Mouse (Mus musculus) midbrain, embryonic 11.5 days (tissue): ENCODE measurements at regions not wholly inside any gene's neighbourhood (a gene's known extent, or its start where the extent isn't known, plus 50 kb on each side); places are given as distances from the start of the nearest gene placed in this dataset.

Experiments
- ATAC-seq: fragments of 200-750 bp; cut with Nextera tagmentation; 2 replicates; pipeline ENCODE4 v1.8.0; 2017; ENCODE audit warnings: moderate TSS enrichment, moderate library complexity; ENCODE audit not compliant: low FRiP score
- DNase-seq: peaks from one replicate; pipeline ENCODE4 v3.0.0; 2015; ENCODE audit warnings: low spot score; ENCODE audit errors: missing footprints
- H3K27ac ChIP-seq: fragments of 300-500 bp; sonication (generic); 2 replicates; pipeline ENCODE4 v1.5.1; 2014; ENCODE audit warnings: low read depth, low read length
- H3K27me3 ChIP-seq: fragments of 300-500 bp; sonication (generic); 2 replicates; pipeline ENCODE4 v1.6.1; 2014; ENCODE audit warnings: mild to moderate bottlenecking, low read length, moderate library complexity, mixed read lengths; ENCODE audit not compliant: control insufficient read depth, insufficient read depth
- H3K36me3 ChIP-seq: fragments of 300-500 bp; sonication (generic); 2 replicates; pipeline ENCODE4 v1.6.1; 2014; ENCODE audit warnings: mild to moderate bottlenecking, low read length, moderate library complexity, mixed read lengths; ENCODE audit not compliant: control insufficient read depth, insufficient read depth
- H3K4me1 ChIP-seq: fragments of 300-500 bp; sonication (generic); 2 replicates; pipeline ENCODE4 v1.6.1; 2014; ENCODE audit warnings: low read length; ENCODE audit not compliant: control insufficient read depth, insufficient read depth
- H3K4me2 ChIP-seq: fragments of 300-500 bp; sonication (generic); 2 replicates; pipeline ENCODE4 v1.6.1; 2014; ENCODE audit warnings: mild to moderate bottlenecking, moderate library complexity
- H3K4me3 ChIP-seq: fragments of 300-500 bp; sonication (generic); 2 replicates; pipeline ENCODE4 v1.5.1; 2014; ENCODE audit warnings: low read depth, low read length
- H3K9ac ChIP-seq: fragments of 300-500 bp; sonication (generic); 2 replicates; pipeline ENCODE4 v1.6.1; 2014; ENCODE audit warnings: low read length
- H3K9me3 ChIP-seq: fragments of 300-500 bp; sonication (generic); 2 replicates; pipeline ENCODE4 v1.6.1; 2016; ENCODE audit warnings: low read length; ENCODE audit not compliant: control insufficient read depth
- WGBS: fragments of 180-500 bp; shearing (Covaris S2); extraction: QIAGEN DNeasy Blood & Tissue Kit; methylation state at CpG from one replicate; pipeline ENCODE4 v1.1.7; 2014; 5-methylcytosine and 5-hydroxymethylcytosine counted together

DNA sequence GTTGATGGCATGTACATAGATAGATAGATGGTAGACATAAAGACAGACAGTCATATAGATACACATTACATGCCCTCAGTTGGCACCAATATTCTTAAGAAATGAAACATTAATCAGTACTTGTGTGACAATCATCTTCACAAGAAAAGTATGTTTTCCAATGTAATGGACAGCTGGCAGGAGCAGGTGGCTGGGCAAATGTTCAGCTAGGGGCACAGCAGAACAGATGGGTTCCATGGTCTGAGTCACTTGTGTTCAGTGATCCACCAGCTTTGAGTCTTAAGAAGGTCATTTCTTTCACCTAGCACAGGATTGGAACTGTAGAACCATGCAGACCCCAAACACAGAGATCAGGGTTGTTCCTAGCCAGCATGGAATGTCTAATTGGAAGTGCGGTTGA is 2631.2 kb upstream of the 5930422O12Rik start:
- no peaks in the 10 kb centered on the region for H3K36me3 ChIP-seq
- H3K4me2 ChIP-seq: no peak overlapping the region
- H3K27me3 ChIP-seq: no peaks in the 10 kb centered on the region
- H3K9ac ChIP-seq: no peak overlapping the region
- ATAC-seq: no peak
- H3K27ac ChIP-seq: no peak overlapping the region
- WGBS: 97% methylated on average over 1 of the region's 1 CpGs
- no peak overlapping the region for H3K4me3 ChIP-seq
- DNase-seq: no peak
- no peaks in the 10 kb centered on the region for H3K9me3 ChIP-seq
- H3K4me1 ChIP-seq: no peaks in the 10 kb centered on the region

DNA sequence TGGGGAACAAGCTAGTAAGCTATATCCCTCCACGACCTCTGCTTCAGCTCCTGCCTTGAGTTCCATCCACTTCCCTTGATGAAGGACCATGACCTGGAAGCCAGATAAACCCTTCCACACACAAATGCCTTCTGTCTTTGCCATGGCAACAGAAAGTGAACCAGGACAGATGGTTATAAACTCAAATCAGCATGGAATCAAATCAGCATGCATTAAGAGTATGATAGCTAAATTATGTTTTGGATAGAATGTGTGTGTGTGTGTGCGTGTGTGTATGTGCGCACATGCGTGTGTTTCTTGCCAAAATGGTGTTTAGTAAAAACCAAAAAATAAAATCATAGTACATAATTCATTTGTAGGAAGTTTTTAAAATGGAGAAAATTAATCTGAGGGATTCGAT is 2611.5 kb upstream of the 5930422O12Rik start:
- WGBS: 88% methylated on average over 5 of the region's 5 CpGs
- DNase-seq (no peak), ATAC-seq (no peak)
- Histone ChIP-seq H3K4me3 (no peak overlapping the region), H3K9ac (no peak overlapping the region), H3K4me1 (no peaks in the 10 kb centered on the region), H3K9me3 (no peaks in the 10 kb centered on the region), H3K27me3 (no peaks in the 10 kb centered on the region), H3K36me3 (no peaks in the 10 kb centered on the region), H3K27ac (no peak overlapping the region), H3K4me2 (no peak overlapping the region)

DNA sequence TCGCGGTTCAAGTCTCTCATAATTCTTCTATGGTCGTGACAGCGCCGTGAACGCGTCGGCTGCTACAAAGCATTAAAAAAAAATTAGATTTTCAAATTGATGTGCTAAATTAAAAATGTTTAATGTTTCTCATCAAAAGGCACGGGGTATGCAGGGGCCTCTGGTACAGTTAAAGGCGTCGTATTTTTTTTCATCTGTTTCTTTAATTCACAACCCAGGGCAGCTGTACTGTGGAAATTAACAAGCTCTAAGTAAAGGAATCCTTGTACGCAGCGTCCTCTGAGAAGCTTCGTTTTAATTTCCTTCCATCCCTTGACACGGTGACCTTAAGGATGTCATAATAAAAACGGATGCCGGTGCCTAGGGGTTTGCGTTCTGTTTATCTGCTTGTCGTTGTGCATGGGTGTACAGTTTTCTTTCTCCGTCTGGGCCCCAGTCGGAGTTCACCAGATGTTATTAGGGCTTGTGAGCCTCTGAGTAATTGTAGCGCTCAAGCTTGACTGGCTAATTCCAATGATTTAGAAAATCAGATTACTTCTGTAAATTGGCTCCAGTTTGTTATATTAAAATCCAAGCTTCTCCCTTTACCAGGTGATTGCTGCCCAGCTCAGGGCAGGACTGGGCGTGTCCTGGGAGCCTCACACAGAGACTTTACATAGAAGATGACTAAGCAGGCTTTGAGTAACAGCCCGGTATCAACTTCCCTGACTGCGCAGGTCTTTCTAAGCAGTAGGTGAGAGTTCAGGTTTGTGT is 2605.5 kb upstream of the 5930422O12Rik start:
- DNase-seq: no peak
- no peak overlapping the region for H3K4me2 ChIP-seq

DNA sequence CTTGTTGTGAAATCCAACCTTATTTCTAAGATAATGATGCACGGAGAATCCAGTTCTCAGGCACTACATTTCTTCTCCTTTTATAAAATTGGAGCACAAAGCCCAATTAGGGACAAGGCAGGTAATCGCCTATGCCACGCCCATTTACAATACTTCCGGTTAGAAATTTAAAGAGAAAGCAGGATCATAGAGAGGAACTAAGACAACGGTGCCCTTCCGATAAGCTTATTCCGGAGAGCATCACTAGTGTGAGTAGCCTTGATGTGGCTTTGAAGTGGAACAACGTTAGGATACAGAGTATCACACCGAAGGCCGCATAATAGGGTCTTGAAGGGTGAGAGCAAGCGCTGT is 2604.9 kb upstream of the 5930422O12Rik start:
- no peaks in the 10 kb centered on the region for H3K9me3 ChIP-seq
- H3K4me2 ChIP-seq: no peak overlapping the region
- DNase-seq: no peak
- no peaks in the 10 kb centered on the region for H3K36me3 ChIP-seq
- no peak overlapping the region for H3K27ac ChIP-seq
- H3K4me3 ChIP-seq: no peak overlapping the region
- no peak for ATAC-seq
- WGBS: 90% methylated on average over 11 of the region's 11 CpGs
- H3K9ac ChIP-seq: no peak overlapping the region
- H3K27me3 ChIP-seq: no peaks in the 10 kb centered on the region
- H3K4me1 ChIP-seq: no peaks in the 10 kb centered on the region

More for the DNA sequence above, 2605.5 kb upstream of the 5930422O12Rik start:
- Histone ChIP-seq H3K36me3 (no peaks in the 10 kb centered on the region), H3K4me3 (no peak overlapping the region), H3K9ac (no peak overlapping the region), H3K9me3 (no peaks in the 10 kb centered on the region), H3K27me3 (no peaks in the 10 kb centered on the region), H3K4me1 (no peaks in the 10 kb centered on the region), H3K27ac (no peak overlapping the region)
- ATAC-seq: 0 out of 2 replicates have a peak, but pooled peaks have one; percentile 55
- WGBS: 83% methylated on average over 25 of the region's 25 CpGs

DNA sequence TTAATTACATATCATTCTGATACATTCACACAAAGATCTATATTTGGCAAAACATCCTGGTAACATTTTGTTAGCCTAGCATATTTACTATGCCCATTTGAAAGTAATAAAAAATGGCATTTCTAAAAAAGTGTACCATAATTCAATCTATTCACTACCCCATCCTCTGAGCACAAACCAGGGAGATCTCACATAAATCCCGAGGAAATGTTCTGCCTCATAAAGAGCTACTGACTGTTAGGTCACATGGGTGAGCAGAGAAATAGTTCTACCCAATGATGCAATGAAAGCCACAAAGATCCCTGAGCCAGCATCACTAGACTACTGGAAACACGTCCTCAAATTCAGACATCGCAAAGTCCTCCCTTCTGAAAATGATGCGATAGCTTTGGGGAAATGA is 2602.5 kb upstream of the 5930422O12Rik start:
- H3K9me3 ChIP-seq: no peaks in the 10 kb centered on the region
- no peak overlapping the region for H3K4me3 ChIP-seq
- no peak overlapping the region for H3K27ac ChIP-seq
- no peaks in the 10 kb centered on the region for H3K27me3 ChIP-seq
- DNase-seq (no peak), ATAC-seq (no peak)
- WGBS: 91% methylated on average over 4 of the region's 4 CpGs
- no peaks in the 10 kb centered on the region for H3K4me1 ChIP-seq
- no peaks in the 10 kb centered on the region for H3K36me3 ChIP-seq
- no peak overlapping the region for H3K9ac ChIP-seq
- H3K4me2 ChIP-seq: no peak overlapping the region

DNA sequence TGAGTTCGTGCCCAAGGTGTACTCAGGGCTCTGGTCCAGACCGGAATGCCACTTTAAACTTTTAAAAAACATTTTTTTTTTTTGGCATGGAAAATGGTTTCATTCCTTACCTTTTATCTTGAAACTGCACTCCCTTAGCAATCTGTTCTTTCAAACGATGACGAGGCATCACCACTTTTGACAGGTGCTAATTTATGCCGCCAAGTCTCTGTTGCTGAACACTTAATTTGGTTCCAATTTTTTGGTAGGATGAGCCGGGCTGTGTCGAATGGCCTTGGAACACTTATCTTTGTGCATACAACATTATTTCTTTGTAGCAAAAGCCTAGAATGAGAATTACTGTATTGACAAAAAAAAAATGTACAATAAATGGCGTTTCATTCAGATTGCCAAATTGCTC is 2590.5 kb upstream of the 5930422O12Rik start:
- DNase-seq (no peak), ATAC-seq (no peak)
- no peaks in the 10 kb centered on the region for H3K27me3 ChIP-seq
- 93% methylated on average over 8 of the region's 8 CpGs for WGBS
- no peak overlapping the region for H3K4me3 ChIP-seq
- H3K9ac ChIP-seq: no peak overlapping the region
- no peaks in the 10 kb centered on the region for H3K36me3 ChIP-seq
- H3K9me3 ChIP-seq: no peaks in the 10 kb centered on the region
- no peak overlapping the region for H3K4me2 ChIP-seq
- no peaks in the 10 kb centered on the region for H3K4me1 ChIP-seq
- H3K27ac ChIP-seq: no peak overlapping the region

DNA sequence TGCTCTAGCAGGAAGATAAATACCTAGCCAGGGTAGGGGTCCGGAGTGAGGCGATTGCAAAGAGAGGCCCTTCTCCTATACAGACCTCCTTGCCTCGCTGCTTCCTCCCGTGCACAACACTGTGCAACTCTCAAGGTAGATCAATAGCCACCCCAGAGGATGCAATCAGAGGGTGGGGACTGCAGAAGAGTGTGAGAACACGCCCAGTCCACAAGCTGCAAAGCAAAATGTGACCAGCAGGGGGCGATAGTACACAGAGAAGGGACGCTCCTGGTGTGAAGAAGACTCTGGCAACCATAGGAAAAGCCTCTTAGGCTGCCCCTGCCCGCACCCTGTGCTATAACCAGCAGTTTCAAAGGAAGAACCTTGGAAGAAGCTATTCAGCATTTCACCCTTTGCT is 2588.4 kb upstream of the 5930422O12Rik start:
- Histone ChIP-seq H3K36me3 (no peaks in the 10 kb centered on the region), H3K4me1 (no peaks in the 10 kb centered on the region), H3K27ac (no peak overlapping the region), H3K9me3 (no peaks in the 10 kb centered on the region), H3K4me3 (no peak overlapping the region), H3K27me3 (no peaks in the 10 kb centered on the region), H3K9ac (no peak overlapping the region), H3K4me2 (no peak overlapping the region)
- ATAC-seq (peak; percentile 84), DNase-seq (peak; percentile 97)
- whole genome bisulfite sequencing: 41% methylated on average over 8 of the region's 8 CpGs

DNA sequence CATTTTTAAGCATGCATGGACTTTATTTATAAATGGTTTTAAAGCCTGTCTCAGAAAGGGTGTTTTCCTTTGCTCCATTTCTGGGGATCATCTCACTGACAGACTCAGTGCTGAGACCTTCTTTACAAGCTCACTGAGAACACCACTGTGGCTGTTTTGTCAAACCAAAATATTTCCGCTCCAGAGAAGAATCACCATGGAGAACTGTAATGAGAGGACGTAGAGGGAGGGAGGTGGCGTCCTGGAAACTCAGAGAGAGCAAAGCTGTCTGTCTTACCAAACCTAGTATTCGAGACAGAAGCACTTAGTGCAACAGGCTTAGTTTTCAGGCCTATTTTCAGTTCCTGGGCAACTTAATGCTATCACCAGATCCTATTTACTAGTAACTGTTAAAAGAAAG is 2565.5 kb upstream of the 5930422O12Rik start:
- WGBS: 11% methylated on average over 4 of the region's 4 CpGs
- DNase-seq (no peak), ATAC-seq (peak; percentile 65)
- Histone ChIP-seq H3K9me3 (no peaks in the 10 kb centered on the region), H3K36me3 (no peaks in the 10 kb centered on the region), H3K4me2 (no peak overlapping the region), H3K27me3 (no peaks in the 10 kb centered on the region), H3K9ac (no peak overlapping the region), H3K4me3 (no peak overlapping the region), H3K4me1 (peaks cover 3% of the 10 kb centered on the region; the same call in 1 of the 2 replicates), H3K27ac (no peak overlapping the region)

DNA sequence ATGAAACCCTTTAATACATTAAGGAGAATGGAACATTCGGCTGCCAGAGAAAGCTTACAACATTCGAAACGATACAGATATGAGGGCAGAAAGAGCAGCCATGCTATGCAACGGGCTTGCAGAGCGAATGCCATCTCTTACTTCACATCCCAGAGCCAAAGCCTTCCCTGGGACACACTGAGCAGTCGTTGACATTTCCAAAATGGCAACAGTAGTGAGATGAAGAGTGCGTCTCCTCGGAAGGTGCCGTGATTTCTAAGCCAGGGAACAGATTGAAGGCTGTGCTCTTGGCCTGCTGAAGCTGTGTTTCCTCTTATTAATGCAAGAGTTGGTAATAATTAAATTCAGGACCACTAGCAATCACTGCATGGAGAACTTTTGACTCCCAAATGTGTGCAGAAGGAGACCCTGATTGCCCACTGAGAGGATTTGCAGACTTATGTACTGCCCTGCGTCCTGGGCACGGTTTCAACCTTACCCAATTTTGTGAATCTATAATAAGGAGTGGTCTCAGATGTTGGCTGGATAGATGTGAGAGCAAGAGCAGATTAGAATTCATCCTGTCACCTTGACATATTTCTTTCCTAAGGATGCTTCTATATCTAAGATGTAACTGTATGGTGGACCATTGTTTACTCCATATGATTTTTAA is 2522.3 kb upstream of the 5930422O12Rik start:
- Histone ChIP-seq H3K4me3 (no peak overlapping the region), H3K36me3 (no peaks in the 10 kb centered on the region), H3K27me3 (no peaks in the 10 kb centered on the region), H3K9ac (no peak overlapping the region), H3K4me1 (no peaks in the 10 kb centered on the region), H3K4me2 (no peak overlapping the region), H3K9me3 (no peaks in the 10 kb centered on the region), H3K27ac (no peak overlapping the region)
- DNase-seq (no peak), ATAC-seq (no peak)
- WGBS: 92% methylated on average over 11 of the region's 11 CpGs
